Comparison of ENCODE assay signal across 27 mouse cellular contexts in genomic region chr10:107867414-107867813, GRCm38 (mm10). TPM values are rescaled to one million over a fixed set of nuclear protein-coding genes. Genes with fewer than 3 reads are reported as not detected.
"Had no signal": no experiment of that assay in that cellular context is flagged by ENCODE, and none has a peak within 500 bp of the region (broad histone marks: within the 10 kb centered on the region; RNA-seq: fewer than 3 reads in every experiment).

No protein-coding gene starts in this region.

- H3K4me2 ChIP-seq: heart, embryonic 12.5 days; hindbrain, embryonic 12.5 days; hindbrain, embryonic 14.5 days; kidney, embryonic 15.5 days; limb, embryonic 13.5 days; limb, embryonic 15.5 days; liver, embryonic 12.5 days had no signal

- H3K36me3 ChIP-seq: heart, embryonic 10.5 days; heart, embryonic 12.5 days; hindbrain, embryonic 10.5 days; hindbrain, embryonic 12.5 days; kidney, embryonic 15.5 days; limb, embryonic 13.5 days; limb, embryonic 15.5 days; liver, embryonic 12.5 days had no signal

- H3K9ac ChIP-seq: heart, embryonic 12.5 days; hindbrain, embryonic 12.5 days; hindbrain, embryonic 14.5 days; kidney, embryonic 15.5 days; limb, embryonic 13.5 days; limb, embryonic 15.5 days; liver, embryonic 12.5 days had no signal

- DNase-seq: gastrocnemius, adult 2 months; gastrocnemius, postnatal 10 days; gastrocnemius, postnatal 25 days; heart, adult 11 months; heart, postnatal 10 days; heart, postnatal 4 days; kidney, adult 11 months; kidney, adult 2 months; kidney, adult 9 months; kidney, postnatal 14 days; kidney, postnatal 36 days; layer of hippocampus, adult 9-11 months; layer of hippocampus, postnatal 36 days; left cerebral cortex, postnatal 4 days had no signal

- H3K27me3 ChIP-seq: heart, embryonic 12.5 days; hindbrain, embryonic 12.5 days; kidney, embryonic 15.5 days; limb, embryonic 13.5 days; limb, embryonic 15.5 days; liver, embryonic 12.5 days had no signal

- ATAC-seq: hindbrain, embryonic 16.5 days; inflammation-experienced regulatory T-cells, adult 6 months; liver, embryonic 12.5 days had no signal

- H3K4me1 ChIP-seq: heart, embryonic 10.5 days; heart, embryonic 12.5 days; hindbrain, embryonic 10.5 days; hindbrain, embryonic 12.5 days; limb, embryonic 13.5 days; limb, embryonic 15.5 days; liver, embryonic 12.5 days had no signal

- H3K9me3 ChIP-seq: heart, embryonic 10.5 days; heart, embryonic 12.5 days; hindbrain, embryonic 10.5 days; hindbrain, embryonic 12.5 days; kidney, embryonic 15.5 days; limb, embryonic 13.5 days; limb, embryonic 15.5 days; liver, embryonic 12.5 days had no signal

- H3K4me3 ChIP-seq: gastrocnemius, adult 2 months; heart, embryonic 10.5 days; heart, embryonic 12.5 days; hindbrain, embryonic 10.5 days; hindbrain, embryonic 12.5 days; kidney, embryonic 15.5 days; limb, embryonic 13.5 days; limb, embryonic 15.5 days; liver, embryonic 12.5 days had no signal

- H3K27ac ChIP-seq: gastrocnemius, adult 2 months; heart, embryonic 10.5 days; hindbrain, embryonic 10.5 days; hindbrain, embryonic 12.5 days; hindbrain, embryonic 14.5 days; kidney, embryonic 15.5 days; kidney, postnatal 0 days; limb, embryonic 13.5 days; limb, embryonic 15.5 days; liver, embryonic 12.5 days had no signal

RNA-seq across cellular contexts. Expression of gene Otogl, which starts 44.5 kb away (rescaled TPM):
- total RNA-seq: gastrocnemius, postnatal 25 days; liver, adult 2 months had no signal
- polyA plus RNA-seq: inflammation-experienced regulatory T-cells, adult 6 months; liver, adult 2 months had no signal
